Mouse (Mus musculus) left cerebral cortex, adult 2 months (tissue): ENCODE measurements around the gene Cyld. TPM values are rescaled to one million over a fixed set of nuclear protein-coding genes. Genes with fewer than 3 reads are reported as not detected.

Experiments used
- DNase-seq, 2 experiments: peaks; one replicate each; pipeline ENCODE4 v3.0.0; 2021 to 2022; ENCODE audit warnings: low spot score in 2 of 2, mixed read lengths in 1 of 2; ENCODE audit errors: extremely low spot score in 1 of 2
- H3K27ac ChIP-seq: fragments of 200-600 bp; 2 replicates; pipeline ENCODE4 v1.8.1; 2022
- H3K4me3 ChIP-seq: fragments of 200-600 bp; 2 replicates; pipeline ENCODE4 v1.8.1; 2022
- CTCF ChIP-seq: fragments of 200-600 bp; IDR thresholded peaks from 2 replicates; pipeline ENCODE4 v1.8.1; 2022; ENCODE audit warnings: antibody characterized with exemption, mild to moderate bottlenecking, moderate library complexity
- intact Hi-C: fragments of 180-260 bp; cut with DNase I; formaldehyde crosslinking; loops from one replicate; pipeline ENCODE4 v1.15.1; 2025
- total RNA-seq, 2 experiments: library from RNA; stranded (reverse); gene quantifications; 2 replicates each; pipeline ENCODE4 v1.2.3; 2021

Gene Cyld
- total RNA-seq, 2 experiments from 2014 or later = 102 to 110 TPM

- Histone ChIP-seq H3K27ac (no peak overlapping the region), H3K4me3 (no peak overlapping the region)
- TF ChIP-seq CTCF = no peak
- intact Hi-C loops = loop anchor here (10.0 kb wide), 1 partner anchor 989 kb away; no protein-coding TSS in a partner anchor
- no peak for DNase-seq
These were observed 99.1 kb downstream of the Cyld start for GRCm38 (mm10) chr8:88795896-88796295.

- H3K27ac ChIP-seq = no peak overlapping the region
- TF ChIP-seq CTCF = no peak
- intact Hi-C loops = loop anchor here (10.0 kb wide), 1 partner anchor 988 kb away; no protein-coding TSS in a partner anchor
- no peak overlapping the region for H3K4me3 ChIP-seq
- DNase-seq = peak in 1 of 2 experiments; percentile 1
These were observed 99.8 kb downstream of the Cyld start for GRCm38 (mm10) chr8:88796651-88797050.

Other genes with a start within 250 kb of the Cyld start
- 10 to 100 TPM; 13.7 to 14.1 TPM for gene Nkd1, start 175.7 kb upstream of the Cyld start, total RNA-seq
- 1 to 10 TPM in 1 of 2 experiments, under 1 TPM in 1; 0.98 to 1.6 TPM for gene Snx20, start 60.9 kb upstream of the Cyld start, total RNA-seq
- under 1 TPM; 0.27 to 0.65 TPM for gene Nod2, start 49.7 kb upstream of the Cyld start, total RNA-seq